Mouse (Mus musculus) erythroblast, embryonic 14.5 days (primary cell): Measurements from ENCODE around the gene Nfatc3. TPM values are rescaled to one million over a fixed set of nuclear protein-coding genes. Genes with fewer than 3 reads are reported as not detected.

Source experiments
- H3K27me3 ChIP-seq: 2 replicates; pipeline ENCODE4 v1.6.1; 2012; ENCODE audit warnings: inconsistent platforms; ENCODE audit not compliant: control insufficient read depth
- H3K36me3 ChIP-seq: 2 replicates; pipeline ENCODE4 v1.6.1; 2012; ENCODE audit warnings: mild to moderate bottlenecking, inconsistent platforms; ENCODE audit not compliant: control insufficient read depth
- H3K4me1 ChIP-seq: 2 replicates; pipeline ENCODE4 v1.6.1; 2012; ENCODE audit warnings: inconsistent platforms; ENCODE audit not compliant: control insufficient read depth
- H3K4me3 ChIP-seq: replicated peaks from 2 replicates; pipeline ENCODE3; 2012; ENCODE audit warnings: moderate library complexity, mild to moderate bottlenecking, inconsistent platforms
- H3K9me3 ChIP-seq: 2 replicates; pipeline ENCODE4 v1.6.1; 2012; ENCODE audit warnings: low read length, inconsistent platforms, mixed read lengths; ENCODE audit not compliant: control insufficient read depth
- GATA1 ChIP-seq: IDR thresholded peaks from 2 replicates; pipeline ENCODE4 v1.6.1; 2012; ENCODE audit warnings: low read length, inconsistent platforms, mixed read lengths
- TAL1 ChIP-seq: IDR thresholded peaks from 3 replicates; pipeline ENCODE4 v1.6.1; 2012; ENCODE audit warnings: low read length, inconsistent platforms, mixed read lengths
- polyA plus RNA-seq: library from polyadenylated mRNA; stranded (reverse); fragments of >175 nt; gene quantifications from 2 replicates; pipeline ENCODE4 v1.2.3, GENCODE M21; 2012

Gene Nfatc3
- polyA plus RNA-seq, 1 experiment, result 0.54 TPM

DNA sequence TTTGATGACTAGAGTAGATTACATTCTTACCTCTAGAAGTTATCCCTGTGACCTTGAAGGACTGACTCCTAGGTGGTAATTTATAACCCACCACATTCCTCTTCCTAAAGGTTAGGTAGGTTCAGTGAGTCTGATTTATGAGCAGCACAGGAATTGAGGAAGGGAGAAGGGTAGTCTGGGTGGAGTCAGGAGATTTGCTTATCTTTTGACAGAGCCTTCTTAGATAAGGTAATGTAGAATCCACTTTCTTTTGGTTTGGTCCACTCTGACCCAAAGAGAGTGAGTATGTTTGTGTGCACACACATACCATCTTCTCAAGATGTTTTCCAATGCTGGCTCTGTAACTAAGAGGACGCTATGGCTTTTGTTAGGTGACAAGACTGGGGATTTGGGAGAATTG is 119.0 kb downstream of the Nfatc3 start:
- H3K9me3 ChIP-seq, result no peaks in the 10 kb centered on the region
- no peaks in the 10 kb centered on the region for H3K27me3 ChIP-seq
- H3K36me3 ChIP-seq, result no peaks in the 10 kb centered on the region
- no peak overlapping the region for H3K4me3 ChIP-seq
- H3K4me1 ChIP-seq, result peaks cover 3% of the 10 kb centered on the region
- TF ChIP-seq TAL1, result no peak
- no peak for TF ChIP-seq GATA1

DNA sequence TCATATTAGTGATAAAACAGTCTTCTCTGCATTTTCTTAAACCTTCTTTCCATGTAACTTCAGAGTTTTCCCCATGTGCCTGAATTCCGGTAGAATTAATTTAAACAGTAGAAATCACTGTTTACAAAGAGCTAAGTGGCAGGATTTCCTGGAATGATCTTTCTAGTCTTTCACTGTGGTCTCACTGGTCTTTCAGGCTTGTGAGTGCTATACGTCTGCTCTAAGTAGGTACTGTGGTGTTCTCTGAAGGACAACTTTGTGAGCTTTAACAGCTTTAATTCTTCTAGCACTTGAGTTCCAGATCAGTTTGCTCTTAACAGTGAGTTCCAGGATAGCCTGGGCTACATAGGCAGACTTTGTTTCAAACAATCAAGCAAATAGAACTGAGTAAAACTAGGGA is 119.8 kb downstream of the Nfatc3 start:
- H3K4me3 ChIP-seq, result no peak overlapping the region
- no peaks in the 10 kb centered on the region for H3K36me3 ChIP-seq
- peaks cover 3% of the 10 kb centered on the region for H3K4me1 ChIP-seq
- no peaks in the 10 kb centered on the region for H3K27me3 ChIP-seq
- no peak for TF ChIP-seq TAL1
- TF ChIP-seq GATA1, result no peak
- no peaks in the 10 kb centered on the region for H3K9me3 ChIP-seq

Other genes starting within 250 kb of the Nfatc3 start
- 24.4 and 25.6 TPM in 2 replicates for gene Ranbp10, start 231.5 kb upstream of the Nfatc3 start, polyA plus RNA-seq
- 0.02 TPM in 1 of 2 replicates, not detected in the other for gene Tsnaxip1, start 231.1 kb upstream of the Nfatc3 start, polyA plus RNA-seq
- gene Cenpt, start 205.6 kb upstream of the Nfatc3 start, polyA plus RNA-seq, result 7.1 and 9.1 TPM in 2 replicates
- gene Thap11, start 203.7 kb upstream of the Nfatc3 start, polyA plus RNA-seq, result 2.8 and 3.4 TPM in 2 replicates
- gene Nutf2, start 198.3 kb upstream of the Nfatc3 start, polyA plus RNA-seq, result 8.1 and 9.1 TPM in 2 replicates
- gene Edc4, start 178.0 kb upstream of the Nfatc3 start, polyA plus RNA-seq, result 1.1 and 1.3 TPM in 2 replicates
- gene Nrn1l, start 165.3 kb upstream of the Nfatc3 start, polyA plus RNA-seq, result 0.27 and 0.39 TPM in 2 replicates
- gene Pskh1, start 158.4 kb upstream of the Nfatc3 start, polyA plus RNA-seq, result 0.79 and 1.4 TPM in 2 replicates
- not detected in 2 replicates for gene Ctrl, start 125.0 kb upstream of the Nfatc3 start, polyA plus RNA-seq
- 3.2 and 4.6 TPM in 2 replicates for gene Psmb10, start 120.4 kb upstream of the Nfatc3 start, polyA plus RNA-seq
- gene Lcat, start 115.5 kb upstream of the Nfatc3 start, polyA plus RNA-seq, result 0.33 and 0.36 TPM in 2 replicates
- 1.7 and 1.9 TPM in 2 replicates for gene Slc12a4, start 92.7 kb upstream of the Nfatc3 start, polyA plus RNA-seq
- not detected in 2 replicates for gene Dpep3, start 79.4 kb upstream of the Nfatc3 start, polyA plus RNA-seq
- gene Dus2, start 67.5 kb upstream of the Nfatc3 start, polyA plus RNA-seq, result 0.25 and 0.47 TPM in 2 replicates
- gene Dpep2nb, start 52.9 kb upstream of the Nfatc3 start, polyA plus RNA-seq, result not detected in 2 replicates
- gene Ddx28, start 47.0 kb upstream of the Nfatc3 start, polyA plus RNA-seq, result 0.74 and 1.1 TPM in 2 replicates
- 0.02 TPM in 1 of 2 replicates, not detected in the other for gene Esrp2, start 78.1 kb downstream of the Nfatc3 start, polyA plus RNA-seq
- 0.10 and 0.11 TPM in 2 replicates for gene Pla2g15, start 91.6 kb downstream of the Nfatc3 start, polyA plus RNA-seq
- gene Slc7a6, start 110.0 kb downstream of the Nfatc3 start, polyA plus RNA-seq, result 0.03 and 0.06 TPM in 2 replicates
- 1.2 and 1.4 TPM in 2 replicates for gene Slc7a6os, start 152.1 kb downstream of the Nfatc3 start, polyA plus RNA-seq
- gene Prmt7, start 152.1 kb downstream of the Nfatc3 start, polyA plus RNA-seq, result 0.36 and 0.73 TPM in 2 replicates